Mouse (Mus musculus) MEL (cell line): ENCODE data around the gene Pycr1.

Experiments used
- CTCF ChIP-seq, 3 experiments: IDR thresholded peaks in 2 of 3; conservative IDR thresholded peaks in 1 of 3; 2 replicates each; pipeline ENCODE4 v1.5.1; 2011 to 2012; ENCODE audit warnings: low read length in 3 of 3, low read depth in 2 of 3, mild to moderate bottlenecking in 2 of 3, improper control_type of control experiment in 1 of 3, inconsistent platforms in 1 of 3, mixed read lengths in 1 of 3, moderate library complexity in 1 of 3; ENCODE audit not compliant: control insufficient read depth in 1 of 3, insufficient read depth in 1 of 3, poor library complexity in 1 of 3, severe bottlenecking in 1 of 3
- EP300 ChIP-seq, 2 experiments: IDR thresholded peaks; 2 replicates each; pipeline ENCODE4 v1.6.1; 2011; ENCODE audit warnings: improper control_type of control experiment in 2 of 2, low read length in 2 of 2, low read depth in 1 of 2, mild to moderate bottlenecking in 1 of 2
- SMC3 ChIP-seq: IDR thresholded peaks from 2 replicates; pipeline ENCODE4 v1.6.1; 2011; ENCODE audit warnings: low read depth, low read length, improper control_type of control experiment

DNA sequence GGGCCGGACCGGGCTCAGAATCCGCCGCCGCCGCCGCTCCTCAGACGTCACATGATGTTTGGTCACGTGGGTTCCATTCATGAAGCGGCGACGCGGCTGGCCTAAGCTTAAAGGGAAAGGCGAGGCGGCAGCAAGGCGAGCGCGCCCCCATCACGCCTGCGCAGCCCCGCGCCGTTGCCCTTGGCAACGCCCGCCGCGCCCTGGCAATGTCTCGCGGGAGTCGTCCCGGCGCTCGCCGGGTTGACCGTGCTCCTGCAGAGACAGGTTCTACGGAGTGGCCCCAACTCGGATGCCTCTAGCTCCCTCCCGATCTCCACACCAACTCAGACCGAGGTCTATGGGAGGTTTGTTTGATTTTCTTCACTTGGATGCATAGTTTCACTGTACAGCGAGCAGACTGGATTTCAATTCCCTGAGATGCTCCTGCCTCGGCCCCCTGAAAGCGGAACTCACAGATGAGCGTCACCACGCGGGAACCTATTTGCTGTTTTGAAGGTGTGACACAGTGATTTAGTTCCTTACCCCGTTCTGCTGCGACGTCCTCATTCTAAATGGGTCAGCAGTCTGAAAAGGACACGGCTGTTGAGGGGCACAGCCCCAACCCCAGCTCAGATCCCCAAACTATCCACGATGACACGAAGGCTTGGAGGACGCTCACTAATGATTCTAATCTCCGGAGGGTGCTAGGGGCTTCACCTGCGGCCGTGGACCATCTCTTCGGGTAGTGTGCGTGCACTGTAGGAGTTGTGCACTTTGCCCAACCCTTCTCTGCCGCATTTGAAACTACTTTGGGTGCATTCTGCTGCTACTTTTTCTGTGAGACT, 9.8 kb downstream of the Pycr1 start, which contains the start of gene Mafg:
- TF ChIP-seq CTCF (IDR thresholded peaks at IDR 0.05 in 2 of 3, conservative IDR thresholded peaks at IDR 0.05 in 1 of 3; ENCODE audit: control insufficient read depth in 1 of 3, insufficient read depth in 1 of 3, low read depth in 2 of 3, low read length in 3 of 3, poor library complexity in 1 of 3, severe bottlenecking in 1 of 3) (0 out of 6 replicates have a peak, but pooled peaks of 1 of the 3 experiments have one; percentile 2), EP300 (IDR thresholded peaks at IDR 0.05; ENCODE audit: low read depth in 1 of 2, low read length in 2 of 2) (0 out of 4 replicates have a peak, but pooled peaks of 1 of the 2 experiments have one; percentile 12), SMC3 (no peak)
